Mouse (Mus musculus) neutrophil, adult 5-6 weeks (primary cell): ENCODE measurements at regions not wholly inside any gene's neighbourhood (a gene's known extent, or its start where the extent isn't known, plus 50 kb on each side); places are given as distances from the start of the nearest gene placed in this dataset.

Source experiments
- ATAC-seq: fragments of 151-379, 151-347 bp; 2 replicates; pipeline ENCODE4 v1.8.0; 2017; ENCODE audit warnings: mild to moderate bottlenecking, moderate TSS enrichment; ENCODE audit not compliant: insufficient number of reproducible peaks, poor library complexity, low FRiP score, severe bottlenecking; ENCODE audit errors: extremely low read depth

DNA sequence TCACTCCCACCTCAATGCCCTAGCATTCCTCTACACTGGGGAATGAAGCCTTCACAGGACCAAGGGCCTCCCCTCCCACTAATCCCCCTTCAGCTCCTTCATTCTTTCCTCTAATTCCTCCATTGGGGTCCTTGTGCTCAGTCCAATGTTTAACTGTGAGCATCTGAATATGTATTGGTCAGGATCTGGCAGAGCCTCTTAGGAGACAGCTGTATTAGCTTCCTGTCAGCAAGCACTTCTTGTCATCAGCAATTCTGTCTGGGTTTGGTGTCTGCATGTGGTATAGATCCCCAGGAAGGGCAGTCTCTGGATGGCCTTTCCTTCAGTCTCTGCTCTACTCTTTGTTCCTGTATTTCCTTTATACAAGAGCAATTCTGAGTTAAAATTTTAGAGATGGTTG, 426.8 kb upstream of the 2610001J05Rik start:
- ATAC-seq = no peak

DNA sequence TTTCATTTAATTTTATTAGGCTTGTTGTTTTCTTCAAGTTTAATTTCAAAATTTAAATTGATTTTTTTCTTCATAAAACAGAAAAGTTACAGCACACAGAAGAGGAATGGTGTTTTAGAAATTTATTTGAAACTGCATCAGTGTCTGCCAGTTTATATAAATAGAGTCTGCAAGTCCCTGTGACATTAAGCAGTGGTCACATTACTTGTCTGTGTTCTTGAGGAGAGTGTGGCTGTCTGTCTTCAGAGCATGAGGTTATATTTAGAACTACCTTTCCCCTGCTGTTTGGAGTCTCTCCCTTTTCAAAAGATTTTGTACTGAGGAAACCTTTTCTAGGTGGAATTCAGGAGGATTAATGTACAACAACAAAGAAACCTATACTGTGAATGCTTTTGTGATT, 426.1 kb upstream of the 2610001J05Rik start:
- no peak for ATAC-seq

DNA sequence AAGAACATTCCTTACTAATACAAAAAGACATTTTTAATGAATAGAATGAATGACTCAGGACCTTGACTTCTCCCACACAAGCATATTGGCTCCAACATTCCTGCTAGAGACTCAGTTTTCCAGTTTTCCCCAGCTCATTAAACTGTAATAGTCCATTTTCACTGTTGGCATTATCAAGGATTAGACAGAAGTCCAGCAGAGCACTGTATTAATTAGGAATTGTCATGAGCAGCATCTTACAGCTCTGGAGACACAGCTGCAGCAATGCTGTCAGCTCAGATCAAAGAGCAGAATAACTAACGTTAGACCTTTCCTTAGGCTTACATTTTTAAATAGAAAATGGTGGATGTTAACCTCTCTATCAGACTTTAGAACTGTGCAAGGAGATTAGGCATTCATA, 419.5 kb upstream of the 2610001J05Rik start:
- no peak for ATAC-seq

DNA sequence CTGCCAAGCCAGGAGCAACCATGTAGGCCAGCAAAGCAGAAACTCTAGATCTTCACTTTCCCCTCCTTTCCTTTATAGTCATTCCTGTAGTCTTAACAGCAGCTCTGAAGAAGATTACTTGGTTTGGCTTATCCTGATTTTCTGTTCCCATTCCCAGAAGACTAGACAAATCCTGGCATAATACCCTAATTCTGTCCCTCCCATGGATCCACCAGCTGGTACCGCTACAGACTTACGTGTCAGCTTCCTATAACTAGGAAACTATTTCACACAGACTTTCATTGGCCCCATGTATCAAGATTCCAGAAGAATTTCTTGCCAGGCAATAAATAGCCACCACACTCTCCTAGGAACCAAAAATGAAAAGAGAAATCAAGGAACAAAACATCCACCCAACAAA, 410.2 kb upstream of the 2610001J05Rik start:
- ATAC-seq = no peak

DNA sequence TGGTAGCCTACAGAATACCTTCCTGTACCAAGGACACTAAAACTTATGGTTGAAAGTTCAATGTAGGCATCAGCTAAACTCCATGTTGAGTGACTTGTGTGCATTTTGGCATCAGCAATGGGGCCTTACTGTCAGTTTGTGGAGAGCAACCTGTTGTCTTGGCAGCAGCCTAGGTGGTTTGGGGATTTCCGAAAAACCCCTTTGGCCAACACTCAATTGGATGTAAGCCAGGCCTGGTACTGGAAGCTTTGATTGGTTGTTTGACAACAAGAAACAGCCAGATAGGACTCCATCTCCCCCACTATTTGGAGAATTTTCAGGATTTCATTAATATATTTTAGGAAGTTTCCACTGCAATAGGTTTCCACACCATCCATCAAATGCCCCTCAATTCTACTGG, 390.6 kb upstream of the 2610001J05Rik start:
- no peak for ATAC-seq

DNA sequence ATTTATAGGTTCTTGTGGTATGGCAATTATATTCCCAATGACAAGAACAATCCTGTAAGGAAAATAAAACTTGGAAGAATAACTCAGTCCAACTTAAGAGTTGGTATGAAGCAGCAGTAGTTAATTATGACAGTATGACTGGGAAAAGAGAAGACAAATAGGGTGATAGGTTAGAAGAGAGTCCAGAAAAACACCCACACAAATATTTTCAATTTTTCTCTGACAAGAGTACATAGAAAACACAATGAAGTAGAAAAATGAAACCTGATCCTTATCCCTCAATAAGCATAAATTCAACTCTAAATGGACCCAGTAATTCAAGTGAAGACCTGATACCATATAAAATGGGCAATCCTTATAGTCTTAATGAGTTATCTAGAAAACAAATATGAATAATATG, 369.0 kb upstream of the 2610001J05Rik start:
- no peak for ATAC-seq

DNA sequence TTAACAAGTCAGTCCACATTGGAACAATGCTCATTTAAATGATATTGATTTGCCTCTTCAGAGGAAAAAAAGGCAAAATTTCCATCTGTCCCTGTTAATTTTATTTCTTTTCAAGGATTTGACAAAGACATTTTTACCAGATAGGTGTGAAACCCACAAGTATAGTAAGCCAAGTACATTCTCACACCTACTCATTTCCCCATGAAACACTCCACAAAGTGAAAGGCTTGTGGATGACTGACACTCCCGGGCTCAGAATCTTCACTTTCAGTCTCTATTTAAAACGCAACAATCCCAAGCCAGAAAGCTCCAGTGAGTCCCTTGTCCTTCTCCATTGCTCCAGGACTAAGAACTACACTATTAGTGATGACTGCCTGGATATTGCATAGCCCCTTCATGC, 367.8 kb upstream of the 2610001J05Rik start:
- no peak for ATAC-seq

DNA sequence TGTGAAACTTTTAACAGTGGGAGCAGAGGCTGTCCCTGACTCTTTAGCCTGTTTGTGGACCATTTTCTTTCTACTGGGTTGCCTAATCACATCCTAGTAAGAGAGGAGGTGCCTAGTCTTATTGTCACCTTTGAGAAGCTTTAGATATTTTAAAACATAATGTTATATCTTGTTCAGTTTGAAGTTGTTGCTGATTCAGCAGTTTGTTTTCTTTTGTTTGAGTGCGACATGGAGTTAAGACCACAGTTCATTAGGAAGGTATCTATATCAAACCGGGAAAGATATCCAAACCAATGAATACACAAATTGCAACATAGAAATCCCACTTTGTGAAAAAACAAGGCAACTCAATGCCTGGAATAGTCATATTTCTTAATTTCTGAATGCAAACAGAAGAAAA, 359.5 kb upstream of the 2610001J05Rik start:
- no peak for ATAC-seq

DNA sequence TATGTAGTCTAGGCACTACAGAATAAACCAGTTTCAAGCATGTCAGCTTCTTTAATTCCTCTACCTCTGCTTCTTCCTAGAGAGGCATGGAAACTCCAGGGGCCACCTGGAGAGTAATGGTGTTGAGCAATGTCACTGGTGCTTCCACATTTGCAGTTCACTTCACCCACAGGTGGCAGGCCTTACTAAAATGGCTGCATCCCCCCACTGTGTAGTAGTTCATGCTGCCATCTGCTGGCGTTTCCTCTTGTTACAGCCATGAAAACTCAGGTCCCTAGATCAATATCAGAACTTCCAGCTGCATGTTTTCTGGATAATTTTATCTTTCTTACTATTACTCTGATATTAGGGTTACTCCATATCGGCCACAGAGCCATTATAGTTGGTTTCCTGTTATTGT, 336.2 kb upstream of the 2610001J05Rik start:
- ATAC-seq = peak; percentile 72; the same call in 1 of the 2 replicates

DNA sequence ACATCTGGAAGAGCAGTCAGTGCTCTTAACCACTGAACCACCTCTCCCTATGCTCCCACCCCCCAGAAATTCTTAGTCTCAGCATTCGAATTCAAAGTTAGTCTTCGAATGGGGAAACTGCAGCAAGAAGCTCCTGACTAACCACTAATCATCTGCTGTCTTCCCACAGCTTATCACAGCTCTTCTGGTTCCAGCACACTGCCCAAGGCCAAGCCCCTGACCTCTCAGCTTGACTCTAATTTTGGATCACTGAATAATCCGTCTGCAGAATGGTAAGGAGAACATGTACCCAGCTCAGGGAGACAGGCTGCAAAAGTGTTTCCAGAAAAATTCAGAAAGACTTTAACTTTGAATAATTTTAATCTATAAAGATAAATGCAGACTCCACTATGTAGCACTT, 325.8 kb upstream of the 2610001J05Rik start:
- no peak for ATAC-seq

DNA sequence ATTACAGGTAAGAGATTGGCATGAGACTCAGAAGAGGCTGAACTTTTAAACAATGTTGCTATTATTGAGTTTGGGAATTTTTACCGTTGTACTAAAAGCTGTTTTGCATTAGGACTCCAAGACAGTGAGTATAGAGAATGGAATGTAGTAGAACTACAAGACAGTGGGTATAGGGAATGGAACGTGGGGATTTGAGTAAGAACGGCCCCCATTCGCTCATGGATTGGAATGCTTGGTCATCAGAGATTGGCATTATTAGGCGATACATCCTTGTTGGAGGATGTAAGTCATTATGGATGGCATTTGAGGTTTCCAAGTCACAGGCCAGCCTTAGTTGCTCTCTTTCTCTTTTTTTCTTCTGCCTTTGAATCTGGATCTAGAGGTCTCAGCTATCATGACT, 324.0 kb upstream of the 2610001J05Rik start:
- ATAC-seq = no peak

DNA sequence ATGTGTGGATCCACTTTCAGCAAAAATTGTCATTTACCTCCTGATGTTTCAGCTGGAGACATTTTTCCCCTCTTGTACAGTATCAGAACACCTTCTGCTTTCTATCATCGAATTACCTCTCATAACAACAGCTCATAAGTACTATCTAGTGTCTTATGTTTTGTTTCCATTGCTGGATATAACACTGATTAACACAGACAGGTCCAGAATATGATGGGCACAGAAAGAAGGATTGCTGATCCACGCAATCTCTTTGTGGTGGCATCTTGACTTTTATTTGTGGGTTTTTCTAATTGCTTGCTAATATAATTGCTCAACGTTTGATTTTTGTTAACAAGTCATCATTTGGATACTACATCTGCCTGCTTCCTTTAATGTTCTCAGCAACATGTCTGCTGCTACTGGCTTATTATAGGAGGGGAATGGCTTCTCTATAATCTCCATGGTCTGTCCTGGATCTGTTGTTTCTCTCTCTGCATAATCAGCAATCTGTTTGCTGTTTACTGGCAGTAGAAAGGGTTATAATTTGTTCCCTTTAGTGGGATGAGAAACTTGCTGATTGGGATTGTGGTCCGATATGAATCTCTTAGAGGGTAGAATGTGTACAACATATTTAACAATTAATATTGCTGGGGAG, 320.2 kb upstream of the 2610001J05Rik start:
- ATAC-seq = no peak

DNA sequence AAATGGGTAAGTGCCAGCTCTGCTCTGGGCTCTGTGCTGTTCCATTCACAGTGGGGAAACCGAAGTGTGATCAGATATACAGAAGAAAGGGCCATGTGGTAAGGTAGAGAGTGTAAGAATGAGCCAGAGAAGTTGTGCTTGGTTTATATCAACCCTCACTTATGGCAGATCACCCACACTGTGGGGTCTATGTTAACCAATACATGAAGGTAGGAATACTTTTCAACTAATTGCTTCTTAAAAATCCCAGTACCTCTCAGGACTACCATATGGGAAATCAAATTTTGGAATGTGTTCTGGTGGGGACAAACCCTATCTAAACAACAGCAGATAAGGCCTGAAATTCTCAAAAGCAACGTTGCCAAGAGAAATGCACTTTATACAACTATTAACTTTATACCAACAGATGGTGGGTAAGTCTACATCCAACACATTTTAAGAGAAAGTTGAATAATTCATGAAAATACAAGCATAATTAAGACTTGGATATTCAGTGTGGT, 314.7 kb upstream of the 2610001J05Rik start:
- no peak for ATAC-seq

DNA sequence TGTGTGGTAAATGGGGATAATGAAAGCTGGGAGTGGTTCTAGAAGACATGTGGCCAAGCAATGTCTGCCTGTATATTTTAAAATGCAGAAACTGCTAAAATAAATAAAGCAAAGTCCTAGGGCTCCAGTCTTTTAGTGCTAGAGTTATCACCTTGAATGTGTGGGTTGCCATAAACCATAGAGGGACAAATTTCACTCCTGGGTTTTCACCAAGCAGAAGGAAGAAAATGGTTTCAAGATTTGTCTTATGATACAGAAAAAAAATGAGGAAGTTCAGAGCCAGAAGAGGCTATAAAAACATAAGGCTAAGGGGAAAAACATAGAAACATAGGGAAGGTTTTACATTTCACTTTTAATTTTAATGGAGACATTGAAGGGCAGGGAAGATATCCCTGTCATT, 276.1 kb upstream of the 2610001J05Rik start:
- no peak for ATAC-seq

DNA sequence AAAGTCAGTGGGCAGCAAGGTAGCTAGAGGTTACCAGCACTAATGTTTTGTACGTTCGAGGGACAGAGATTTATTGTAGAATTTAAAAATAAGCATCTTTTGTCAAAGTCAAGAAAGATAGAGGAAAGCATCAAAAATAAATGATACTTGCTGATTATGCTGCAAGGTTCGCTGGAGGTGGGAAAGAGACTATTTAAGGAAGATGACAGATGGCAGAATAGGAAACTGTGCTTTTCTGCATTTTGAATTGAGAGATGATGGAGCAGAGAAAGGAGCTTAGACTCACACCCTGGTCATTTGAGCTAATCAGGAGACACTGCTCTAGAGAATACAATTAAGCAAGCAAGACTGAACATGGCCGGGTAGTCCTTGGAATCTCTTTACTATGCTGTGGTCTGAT, 275.1 kb upstream of the 2610001J05Rik start:
- no peak for ATAC-seq

DNA sequence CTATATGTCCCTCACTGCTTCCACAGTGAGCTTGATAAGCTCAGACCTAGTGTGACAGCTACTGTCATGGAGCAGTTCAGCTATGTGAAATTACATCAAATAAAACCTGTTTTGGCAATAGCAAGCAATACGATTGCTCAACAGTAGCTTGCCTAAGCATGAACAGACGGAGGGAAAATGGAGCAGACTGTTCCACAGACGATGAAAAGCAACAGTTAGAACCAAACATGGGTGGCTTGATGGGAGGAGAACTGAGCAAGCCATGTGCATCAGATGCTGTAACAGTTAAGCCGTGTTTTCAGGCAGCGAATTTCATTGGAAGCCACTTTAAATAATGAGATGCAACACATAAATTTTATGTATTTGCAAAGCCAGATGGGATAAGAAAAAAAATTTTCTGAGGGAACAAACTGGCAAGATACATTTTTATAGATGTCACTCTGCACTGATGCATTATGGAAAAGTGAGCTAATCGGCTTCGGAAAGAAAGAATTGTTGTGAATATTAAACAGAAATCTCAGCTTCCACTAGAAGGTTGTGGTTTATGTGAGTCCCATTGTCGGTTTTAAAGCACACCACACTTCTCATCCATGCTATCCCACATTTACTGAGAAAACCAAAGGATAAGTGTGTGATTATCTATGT, 270.9 kb upstream of the 2610001J05Rik start:
- ATAC-seq = no peak

DNA sequence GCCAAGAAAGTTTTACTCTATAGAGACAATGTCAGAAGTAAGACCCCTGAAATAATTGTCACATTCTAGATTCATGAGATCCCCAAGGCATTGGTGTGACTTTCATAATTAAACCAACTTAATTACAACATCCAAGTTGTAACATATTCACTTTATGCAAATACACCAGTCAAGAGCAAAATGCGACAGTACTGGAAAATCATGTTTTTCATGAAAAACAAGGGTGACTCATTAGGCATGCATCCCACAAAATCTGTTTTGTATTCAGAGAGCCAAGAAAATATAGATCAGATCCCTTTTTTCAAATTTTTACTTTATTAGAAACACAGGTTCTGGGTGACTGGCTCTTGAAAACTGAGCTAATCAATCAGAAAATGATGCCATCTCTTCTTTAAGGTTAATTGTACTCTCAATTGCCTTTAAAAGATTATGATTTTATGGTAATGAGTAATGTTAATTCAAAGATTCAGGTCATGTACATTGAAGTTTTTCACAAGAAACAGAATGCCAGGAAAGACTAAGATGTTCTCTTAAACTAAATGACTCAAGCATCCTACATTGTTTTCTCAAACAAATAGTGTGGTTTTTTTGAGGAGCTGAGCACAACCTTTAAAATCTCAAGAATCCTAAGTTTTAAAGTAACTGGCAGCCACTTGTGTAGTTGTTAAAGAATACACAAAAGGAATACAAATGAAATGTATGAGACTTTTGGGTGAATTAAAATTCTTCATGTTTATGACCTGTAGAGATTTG, 259.2 kb upstream of the 2610001J05Rik start:
- no peak for ATAC-seq

DNA sequence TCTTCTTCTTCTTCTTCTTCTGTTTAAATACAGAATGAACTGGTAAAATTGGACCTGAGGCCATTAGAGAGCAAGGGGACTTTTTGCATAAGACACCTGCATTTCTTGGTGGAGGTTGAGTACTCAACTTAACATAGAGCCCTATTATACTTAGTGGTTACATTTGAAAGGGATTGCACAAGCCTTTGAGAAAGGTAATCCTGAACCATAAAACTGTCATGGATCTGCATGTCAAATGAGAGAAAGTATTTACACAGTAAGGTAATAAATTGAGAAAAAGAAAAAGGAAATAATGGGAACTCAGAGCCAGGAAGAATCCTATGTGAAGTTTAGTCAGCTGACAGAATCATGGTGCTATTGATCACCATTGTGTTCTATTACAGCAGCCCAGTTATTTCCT, 258.1 kb upstream of the 2610001J05Rik start:
- ATAC-seq = no peak

DNA sequence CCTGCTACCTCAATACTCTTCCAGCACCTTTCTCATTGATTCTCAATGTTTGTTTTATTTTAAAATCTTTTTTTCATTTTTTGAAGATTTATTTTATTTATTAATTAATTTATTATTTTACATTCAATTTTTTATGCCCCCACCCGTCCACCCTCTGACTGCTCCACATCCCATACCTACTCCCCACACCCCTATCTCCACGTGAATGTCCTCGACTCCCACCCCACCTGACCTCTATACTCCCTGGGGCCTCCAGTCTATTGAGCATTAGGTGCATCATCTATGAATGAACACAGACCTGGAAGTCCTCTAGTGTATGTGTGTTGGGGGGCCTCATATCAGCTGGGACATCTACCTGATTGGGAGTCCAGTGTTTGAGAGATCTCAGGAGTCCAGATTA, 251.0 kb upstream of the 2610001J05Rik start:
- no peak for ATAC-seq

DNA sequence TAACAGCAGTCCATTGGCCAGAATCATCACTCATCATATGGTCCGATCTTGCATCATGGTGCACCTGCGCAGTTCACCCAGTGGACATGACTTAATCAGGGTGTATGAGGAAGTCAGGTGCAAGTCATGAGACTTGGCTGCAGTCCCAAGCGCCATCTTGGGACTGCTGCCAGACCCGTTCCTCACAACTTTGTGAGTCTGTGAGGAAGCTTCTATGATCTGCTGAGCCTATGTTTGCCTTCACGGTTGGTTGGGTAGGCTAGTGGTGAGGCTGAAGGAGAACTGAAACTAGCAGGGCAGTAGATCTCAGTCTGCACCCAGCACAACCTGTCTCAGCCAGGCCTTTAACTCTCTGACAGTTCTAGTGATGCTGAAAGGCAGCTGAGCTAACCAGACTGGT, 250.2 kb upstream of the 2610001J05Rik start:
- peak; percentile 100 for ATAC-seq
